Mouse (Mus musculus) stomach, embryonic 15.5 days (tissue): ENCODE results near the gene Fam240b. TPM values are rescaled to one million over a fixed set of nuclear protein-coding genes. Genes with fewer than 3 reads are reported as not detected.

Source experiments
- ATAC-seq: fragments of 200-750 bp; cut with Nextera tagmentation; 2 replicates; pipeline ENCODE4 v1.8.0; 2017; ENCODE audit warnings: low read depth, moderate number of reproducible peaks, moderate TSS enrichment; ENCODE audit not compliant: insufficient read depth, low FRiP score
- H3K27ac ChIP-seq: fragments of 300-500 bp; sonication (generic); 2 replicates; pipeline ENCODE4 v1.5.1; 2015; ENCODE audit warnings: mild to moderate bottlenecking, inconsistent platforms
- H3K27me3 ChIP-seq: fragments of 300-500 bp; sonication (generic); replicated peaks from 2 replicates; pipeline ENCODE4 v1.6.1; 2015; ENCODE audit warnings: inconsistent platforms
- H3K36me3 ChIP-seq: fragments of 300-500 bp; sonication (generic); 2 replicates; pipeline ENCODE4 v1.6.1; 2015; ENCODE audit warnings: inconsistent platforms
- H3K4me1 ChIP-seq: fragments of 300-500 bp; sonication (generic); 2 replicates; pipeline ENCODE4 v1.6.1; 2015; ENCODE audit warnings: inconsistent platforms
- H3K4me2 ChIP-seq: fragments of 300-500 bp; sonication (generic); 2 replicates; pipeline ENCODE4 v1.6.1; 2015; ENCODE audit warnings: mild to moderate bottlenecking, inconsistent platforms
- H3K4me3 ChIP-seq: fragments of 300-500 bp; sonication (generic); replicated peaks from 2 replicates; pipeline ENCODE4 v1.5.1; 2015; ENCODE audit warnings: inconsistent platforms
- H3K9ac ChIP-seq: fragments of 300-500 bp; sonication (generic); 2 replicates; pipeline ENCODE4 v1.6.1; 2015; ENCODE audit warnings: inconsistent platforms
- H3K9me3 ChIP-seq: fragments of 300-500 bp; sonication (generic); 2 replicates; pipeline ENCODE4 v1.6.1; 2016; ENCODE audit warnings: inconsistent platforms
- WGBS: fragments of 180-500 bp; shearing (Covaris S2); methylation state at CpG from one replicate; pipeline ENCODE4 v1.1.7; 2015; 5-methylcytosine and 5-hydroxymethylcytosine counted together
- polyA plus RNA-seq: library from polyadenylated mRNA; unstranded; fragments of >200 nt; fragmentation: Nextera tagmentation; extraction: Ambion mirVana; gene quantifications from 2 replicates; pipeline ENCODE4 v1.2.1, GENCODE M21; 2015

The Fam240b gene
- polyA plus RNA-seq: not detected in 2 replicates

- 78% methylated on average over 6 of the region's 6 CpGs for WGBS
- ATAC-seq: no peak
Measured at GRCm38 (mm10) chr13:64497692-64498091, at the start of gene Fam240b. Gene Fam240b, minus strand, starts transcription at chr13:64497792.

GRCm38 (mm10) chr13:64530139-64530538, 32.5 kb upstream of the Fam240b start:
- H3K36me3 ChIP-seq: no peaks in the 10 kb centered on the region
- H3K27me3 ChIP-seq: no peaks in the 10 kb centered on the region
- no peak overlapping the region for H3K4me3 ChIP-seq
- H3K9me3 ChIP-seq: no peaks in the 10 kb centered on the region
- H3K27ac ChIP-seq: no peak overlapping the region
- H3K4me1 ChIP-seq: no peaks in the 10 kb centered on the region
- 75% methylated on average over 5 of the region's 5 CpGs for whole genome bisulfite sequencing
- no peak overlapping the region for H3K9ac ChIP-seq
- no peak for ATAC-seq
- H3K4me2 ChIP-seq: no peak overlapping the region

More at GRCm38 (mm10) chr13:64497692-64498091, at the start of gene Fam240b:
- Histone ChIP-seq H3K4me2 (no peak within 1 kb of the TSS), H3K4me1 (no peaks in the 10 kb centered on the region), H3K4me3 (no peak within 1 kb of the TSS), H3K27ac (no peak within 1 kb of the TSS), H3K27me3 (no peaks in the 10 kb centered on the region), H3K9ac (no peak within 1 kb of the TSS), H3K9me3 (no peaks in the 10 kb centered on the region), H3K36me3 (no peaks in the 10 kb centered on the region)

GRCm38 (mm10) chr13:64526515-64527285, 29.1 kb upstream of the Fam240b start:
- Histone ChIP-seq H3K4me1 (no peaks in the 10 kb centered on the region), H3K9me3 (no peaks in the 10 kb centered on the region), H3K9ac (no peak overlapping the region), H3K27ac (no peak overlapping the region), H3K4me3 (no peak overlapping the region), H3K36me3 (no peaks in the 10 kb centered on the region), H3K27me3 (no peaks in the 10 kb centered on the region), H3K4me2 (no peak overlapping the region)
- 84% methylated on average over 15 of the region's 15 CpGs for WGBS
- no peak for ATAC-seq

GRCm38 (mm10) chr13:64514247-64514646, 16.7 kb upstream of the Fam240b start:
- H3K27ac ChIP-seq: no peak overlapping the region
- H3K9me3 ChIP-seq: no peaks in the 10 kb centered on the region
- no peak overlapping the region for H3K4me2 ChIP-seq
- H3K36me3 ChIP-seq: no peaks in the 10 kb centered on the region
- H3K4me3 ChIP-seq: no peak overlapping the region
- 67% methylated on average over 2 of the region's 2 CpGs for WGBS
- H3K27me3 ChIP-seq: no peaks in the 10 kb centered on the region
- H3K9ac ChIP-seq: no peak overlapping the region
- ATAC-seq: no peak
- H3K4me1 ChIP-seq: no peaks in the 10 kb centered on the region

- Histone ChIP-seq H3K27me3 (no peaks in the 10 kb centered on the region), H3K9ac (no peak overlapping the region), H3K4me1 (no peaks in the 10 kb centered on the region), H3K9me3 (no peaks in the 10 kb centered on the region), H3K36me3 (no peaks in the 10 kb centered on the region), H3K4me2 (no peak overlapping the region), H3K27ac (no peak overlapping the region; the same call in 1 of the 2 replicates), H3K4me3 (no peak overlapping the region)
- peak; percentile 81; the same call in 1 of the 2 replicates for ATAC-seq
Measured at GRCm38 (mm10) chr13:64511616-64512015, 14.0 kb upstream of the Fam240b start.

- ATAC-seq: no peak
Measured at GRCm38 (mm10) chr13:64507361-64507760, 9.8 kb upstream of the Fam240b start.

GRCm38 (mm10) chr13:64502833-64503232, 5.2 kb upstream of the Fam240b start:
- Histone ChIP-seq H3K9ac (no peak overlapping the region), H3K27me3 (no peaks in the 10 kb centered on the region), H3K4me2 (no peak overlapping the region), H3K9me3 (no peaks in the 10 kb centered on the region), H3K36me3 (no peaks in the 10 kb centered on the region), H3K4me3 (no peak overlapping the region), H3K27ac (no peak overlapping the region), H3K4me1 (no peaks in the 10 kb centered on the region; the same call in 1 of the 2 replicates)
- ATAC-seq: no peak
- WGBS: 76% methylated on average over 3 of the region's 3 CpGs

More at GRCm38 (mm10) chr13:64507361-64507760, 9.8 kb upstream of the Fam240b start:
- no peaks in the 10 kb centered on the region for H3K36me3 ChIP-seq
- H3K27ac ChIP-seq: no peak overlapping the region
- H3K27me3 ChIP-seq: no peaks in the 10 kb centered on the region
- H3K4me1 ChIP-seq: no peaks in the 10 kb centered on the region; the same call in 1 of the 2 replicates
- no peak overlapping the region for H3K4me2 ChIP-seq
- H3K9ac ChIP-seq: no peak overlapping the region
- no peaks in the 10 kb centered on the region for H3K9me3 ChIP-seq
- H3K4me3 ChIP-seq: no peak overlapping the region

GRCm38 (mm10) chr13:64493586-64493985, 4.0 kb downstream of the Fam240b start:
- no peaks in the 10 kb centered on the region for H3K27me3 ChIP-seq
- H3K4me2 ChIP-seq: no peak overlapping the region
- no peak overlapping the region for H3K9ac ChIP-seq
- H3K4me1 ChIP-seq: no peaks in the 10 kb centered on the region
- H3K36me3 ChIP-seq: no peaks in the 10 kb centered on the region
- WGBS: 74% methylated on average over 5 of the region's 5 CpGs
- ATAC-seq: no peak
- H3K27ac ChIP-seq: no peak overlapping the region
- no peak overlapping the region for H3K4me3 ChIP-seq
- H3K9me3 ChIP-seq: no peaks in the 10 kb centered on the region

GRCm38 (mm10) chr13:64489886-64490285, 7.7 kb downstream of the Fam240b start:
- H3K9ac ChIP-seq: no peak overlapping the region
- H3K27ac ChIP-seq: no peak overlapping the region
- 75% methylated on average over 6 of the region's 6 CpGs for WGBS
- no peaks in the 10 kb centered on the region for H3K27me3 ChIP-seq
- H3K4me2 ChIP-seq: no peak overlapping the region
- H3K4me3 ChIP-seq: no peak overlapping the region
- H3K36me3 ChIP-seq: no peaks in the 10 kb centered on the region
- H3K4me1 ChIP-seq: no peaks in the 10 kb centered on the region
- no peak for ATAC-seq
- H3K9me3 ChIP-seq: no peaks in the 10 kb centered on the region

- Histone ChIP-seq H3K4me1 (no peaks in the 10 kb centered on the region), H3K27me3 (no peaks in the 10 kb centered on the region), H3K4me2 (no peak overlapping the region), H3K9me3 (no peaks in the 10 kb centered on the region), H3K4me3 (no peak overlapping the region), H3K27ac (no peak overlapping the region), H3K9ac (no peak overlapping the region), H3K36me3 (no peaks in the 10 kb centered on the region)
- WGBS: 37% methylated on average over 3 of the region's 3 CpGs
- no peak for ATAC-seq
Measured at GRCm38 (mm10) chr13:64479960-64480359, 17.6 kb downstream of the Fam240b start.

- 44% methylated on average over 4 of the region's 4 CpGs for WGBS
- H3K36me3 ChIP-seq: no peaks in the 10 kb centered on the region
- H3K27me3 ChIP-seq: no peaks in the 10 kb centered on the region
- H3K27ac ChIP-seq: no peak overlapping the region
- H3K4me1 ChIP-seq: no peaks in the 10 kb centered on the region
- no peak overlapping the region for H3K9ac ChIP-seq
- H3K9me3 ChIP-seq: no peaks in the 10 kb centered on the region
- no peak overlapping the region for H3K4me2 ChIP-seq
- ATAC-seq: no peak; the same call in 1 of the 2 replicates
- no peak overlapping the region for H3K4me3 ChIP-seq
Measured at GRCm38 (mm10) chr13:64477968-64478367, 19.6 kb downstream of the Fam240b start.

GRCm38 (mm10) chr13:64467886-64468285, 29.7 kb downstream of the Fam240b start:
- Histone ChIP-seq H3K4me2 (no peak overlapping the region), H3K36me3 (no peaks in the 10 kb centered on the region), H3K27me3 (no peaks in the 10 kb centered on the region), H3K9me3 (no peaks in the 10 kb centered on the region), H3K9ac (no peak overlapping the region), H3K4me3 (no peak overlapping the region), H3K4me1 (no peaks in the 10 kb centered on the region), H3K27ac (no peak overlapping the region)
- peak; percentile 14; the same call in 1 of the 2 replicates for ATAC-seq
- WGBS: 54% methylated on average over 6 of the region's 6 CpGs
